Mouse (Mus musculus) cerebellum, adult 18-20 months (tissue): ENCODE measurements around the gene Plxdc1.

Source experiments
- DNase-seq, 2 experiments: peaks; one replicate each; pipeline ENCODE4 v3.0.0; 2021

Gene Plxdc1

GRCm38 (mm10) chr11:98012831-98013230 is 26.6 kb upstream of the Plxdc1 start:
- no peak for DNase-seq

GRCm38 (mm10) chr11:98011716-98012115 is 25.5 kb upstream of the Plxdc1 start:
- DNase-seq: no peak

- DNase-seq: no peak
These were observed 21.8 kb upstream of the Plxdc1 start for GRCm38 (mm10) chr11:98008087-98008486.

GRCm38 (mm10) chr11:98005686-98006085 is 19.4 kb upstream of the Plxdc1 start:
- DNase-seq: no peak

GRCm38 (mm10) chr11:98005076-98005475 is 18.8 kb upstream of the Plxdc1 start:
- no peak for DNase-seq

GRCm38 (mm10) chr11:98004161-98004560 is 17.9 kb upstream of the Plxdc1 start:
- no peak for DNase-seq

- DNase-seq: no peak
These were observed 17.0 kb upstream of the Plxdc1 start for GRCm38 (mm10) chr11:98003171-98003671.

- DNase-seq: peak; percentile 75 to 83
These were observed 16.4 kb upstream of the Plxdc1 start for GRCm38 (mm10) chr11:98002627-98003026.

GRCm38 (mm10) chr11:98001986-98002385 is 15.7 kb upstream of the Plxdc1 start:
- no peak for DNase-seq

- DNase-seq: no peak
These were observed 15.1 kb upstream of the Plxdc1 start for GRCm38 (mm10) chr11:98001351-98001824.

- DNase-seq: no peak
These were observed 14.3 kb upstream of the Plxdc1 start for GRCm38 (mm10) chr11:98000378-98001140.

- no peak for DNase-seq
These were observed 13.5 kb upstream of the Plxdc1 start for GRCm38 (mm10) chr11:97999748-98000147.

GRCm38 (mm10) chr11:97998898-97999608 is 12.8 kb upstream of the Plxdc1 start:
- no peak for DNase-seq

GRCm38 (mm10) chr11:97998074-97998793 is 12.0 kb upstream of the Plxdc1 start:
- no peak for DNase-seq

- DNase-seq: no peak
These were observed 11.2 kb upstream of the Plxdc1 start for GRCm38 (mm10) chr11:97997387-97997960.

- DNase-seq: no peak
These were observed 10.4 kb upstream of the Plxdc1 start for GRCm38 (mm10) chr11:97996691-97997090.

- DNase-seq: peak; percentile 28 to 30
These were observed 9.5 kb upstream of the Plxdc1 start, which contains the start of gene Arl5c for GRCm38 (mm10) chr11:97995564-97996288. Arl5c (minus strand) TSS chr11:97996181.

GRCm38 (mm10) chr11:97994539-97995100 is 8.4 kb upstream of the Plxdc1 start:
- peak; percentile 76 to 81 for DNase-seq

- peak; percentile 88 to 91 for DNase-seq
These were observed 2.4 kb upstream of the Plxdc1 start for GRCm38 (mm10) chr11:97988530-97989096.

- peak; percentile 90 to 97 for DNase-seq
These were observed 1.6 kb upstream of the Plxdc1 start for GRCm38 (mm10) chr11:97987551-97988526.
